Mouse (Mus musculus) hindbrain, embryonic 12.5 days (tissue): ENCODE measurements at regions not wholly inside any gene's neighbourhood (a gene's known extent, or its start where the extent isn't known, plus 50 kb on each side); places are given as distances from the start of the nearest gene placed in this dataset.

Experiments
- ATAC-seq: fragments of 200-750 bp; cut with Nextera tagmentation; 2 replicates; pipeline ENCODE4 v1.8.0; 2017; ENCODE audit warnings: moderate TSS enrichment; ENCODE audit not compliant: low FRiP score
- H3K27ac ChIP-seq: fragments of 300-500 bp; sonication (generic); 2 replicates; pipeline ENCODE4 v1.5.1; 2016; ENCODE audit warnings: mild to moderate bottlenecking
- H3K27me3 ChIP-seq: fragments of 300-500 bp; sonication (generic); 2 replicates; pipeline ENCODE4 v1.6.1; 2016; ENCODE audit warnings: mild to moderate bottlenecking
- H3K36me3 ChIP-seq: fragments of 300-500 bp; sonication (generic); 2 replicates; pipeline ENCODE4 v1.6.1; 2016; ENCODE audit warnings: mild to moderate bottlenecking
- H3K4me1 ChIP-seq: fragments of 300-500 bp; sonication (generic); 2 replicates; pipeline ENCODE4 v1.6.1; 2016
- H3K4me2 ChIP-seq: fragments of 300-500 bp; sonication (generic); replicated peaks from 2 replicates; pipeline ENCODE4 v1.6.1; 2016; ENCODE audit warnings: mild to moderate bottlenecking
- H3K4me3 ChIP-seq: fragments of 300-500 bp; sonication (generic); 2 replicates; pipeline ENCODE4 v1.5.1; 2016; ENCODE audit warnings: mild to moderate bottlenecking
- H3K9ac ChIP-seq: fragments of 300-500 bp; sonication (generic); 2 replicates; pipeline ENCODE4 v1.6.1; 2016; ENCODE audit warnings: mild to moderate bottlenecking, moderate library complexity
- H3K9me3 ChIP-seq: fragments of 300-500 bp; sonication (generic); replicated peaks from 2 replicates; pipeline ENCODE4 v1.6.1; 2016; ENCODE audit warnings: mild to moderate bottlenecking
- WGBS: fragments of 180-500 bp; shearing (Covaris S2); methylation state at CpG from one replicate; pipeline ENCODE4 v1.1.7; 2016; 5-methylcytosine and 5-hydroxymethylcytosine counted together

GRCm38 (mm10) chr14:97558289-97558688 is 611.3 kb downstream of the Dach1 start:
- no peaks in the 10 kb centered on the region for H3K9me3 ChIP-seq
- no peak overlapping the region for H3K27ac ChIP-seq
- no peak for ATAC-seq
- H3K4me2 ChIP-seq, result no peak overlapping the region
- 0 out of 2 replicates have a peak, but pooled peaks cover 4% of the 10 kb centered on the region for H3K4me1 ChIP-seq
- H3K36me3 ChIP-seq, result no peaks in the 10 kb centered on the region
- WGBS, result 87% methylated on average over 2 of the region's 2 CpGs
- H3K9ac ChIP-seq, result no peak overlapping the region
- no peak overlapping the region for H3K4me3 ChIP-seq
- H3K27me3 ChIP-seq, result no peaks in the 10 kb centered on the region

- Histone ChIP-seq H3K9me3 (no peaks in the 10 kb centered on the region), H3K4me2 (no peak overlapping the region), H3K4me1 (0 out of 2 replicates have a peak, but pooled peaks cover 4% of the 10 kb centered on the region), H3K36me3 (no peaks in the 10 kb centered on the region), H3K27ac (no peak overlapping the region), H3K27me3 (no peaks in the 10 kb centered on the region), H3K9ac (no peak overlapping the region), H3K4me3 (no peak overlapping the region)
- ATAC-seq, result no peak
- 88% methylated on average over 1 of the region's 1 CpGs for WGBS
Measured at GRCm38 (mm10) chr14:97557888-97558287, 611.7 kb downstream of the Dach1 start.

GRCm38 (mm10) chr14:97546276-97546675 is 623.3 kb downstream of the Dach1 start:
- no peak overlapping the region for H3K4me3 ChIP-seq
- H3K4me2 ChIP-seq, result no peak overlapping the region
- H3K27me3 ChIP-seq, result no peaks in the 10 kb centered on the region
- H3K36me3 ChIP-seq, result no peaks in the 10 kb centered on the region
- H3K9me3 ChIP-seq, result no peaks in the 10 kb centered on the region
- H3K9ac ChIP-seq, result no peak overlapping the region
- no peak overlapping the region for H3K27ac ChIP-seq
- 78% methylated on average over 4 of the region's 4 CpGs for WGBS
- H3K4me1 ChIP-seq, result no peaks in the 10 kb centered on the region
- ATAC-seq, result no peak

GRCm38 (mm10) chr14:97544307-97544706 is 625.3 kb downstream of the Dach1 start:
- no peaks in the 10 kb centered on the region for H3K9me3 ChIP-seq
- no peak for ATAC-seq
- H3K36me3 ChIP-seq, result no peaks in the 10 kb centered on the region
- H3K27me3 ChIP-seq, result no peaks in the 10 kb centered on the region
- H3K9ac ChIP-seq, result no peak overlapping the region
- H3K4me1 ChIP-seq, result no peaks in the 10 kb centered on the region
- 66% methylated on average over 6 of the region's 6 CpGs for WGBS
- no peak overlapping the region for H3K27ac ChIP-seq
- H3K4me3 ChIP-seq, result no peak overlapping the region
- H3K4me2 ChIP-seq, result no peak overlapping the region

- no peaks in the 10 kb centered on the region for H3K36me3 ChIP-seq
- no peak overlapping the region for H3K4me3 ChIP-seq
- no peak overlapping the region for H3K9ac ChIP-seq
- no peak for ATAC-seq
- H3K27me3 ChIP-seq, result no peaks in the 10 kb centered on the region
- no peaks in the 10 kb centered on the region for H3K9me3 ChIP-seq
- H3K4me2 ChIP-seq, result no peak overlapping the region
- no peak overlapping the region for H3K27ac ChIP-seq
- 74% methylated on average over 5 of the region's 5 CpGs for WGBS
- no peaks in the 10 kb centered on the region for H3K4me1 ChIP-seq
Measured at GRCm38 (mm10) chr14:97537012-97537411, 632.6 kb downstream of the Dach1 start.

GRCm38 (mm10) chr14:97511318-97511717 is 658.2 kb downstream of the Dach1 start:
- H3K4me2 ChIP-seq, result no peak overlapping the region
- no peaks in the 10 kb centered on the region for H3K4me1 ChIP-seq
- H3K27ac ChIP-seq, result 0 out of 2 replicates have a peak overlapping the region, but pooled peaks have one; percentile 23
- H3K9me3 ChIP-seq, result 0 out of 2 replicates have a peak, but pooled peaks cover 2% of the 10 kb centered on the region
- WGBS, result 7% methylated on average over 1 of the region's 1 CpGs
- no peak overlapping the region for H3K9ac ChIP-seq
- H3K4me3 ChIP-seq, result no peak overlapping the region
- no peaks in the 10 kb centered on the region for H3K27me3 ChIP-seq
- peak; percentile 69; the same call in 1 of the 2 replicates for ATAC-seq
- no peaks in the 10 kb centered on the region for H3K36me3 ChIP-seq

GRCm38 (mm10) chr14:97489427-97490347 is 679.9 kb downstream of the Dach1 start:
- Histone ChIP-seq H3K9ac (no peak overlapping the region), H3K27me3 (no peaks in the 10 kb centered on the region), H3K9me3 (no peaks in the 10 kb centered on the region), H3K36me3 (no peaks in the 10 kb centered on the region), H3K4me2 (no peak overlapping the region), H3K4me3 (no peak overlapping the region), H3K27ac (no peak overlapping the region), H3K4me1 (no peaks in the 10 kb centered on the region)
- 88% methylated on average over 10 of the region's 10 CpGs for WGBS
- ATAC-seq, result no peak

GRCm38 (mm10) chr14:97478236-97478635 is 691.3 kb downstream of the Dach1 start:
- 82% methylated on average over 5 of the region's 5 CpGs for WGBS
- H3K4me2 ChIP-seq, result no peak overlapping the region
- H3K27ac ChIP-seq, result no peak overlapping the region
- H3K9ac ChIP-seq, result no peak overlapping the region
- no peaks in the 10 kb centered on the region for H3K9me3 ChIP-seq
- H3K4me3 ChIP-seq, result no peak overlapping the region
- no peaks in the 10 kb centered on the region for H3K36me3 ChIP-seq
- no peak for ATAC-seq
- H3K4me1 ChIP-seq, result no peaks in the 10 kb centered on the region
- H3K27me3 ChIP-seq, result no peaks in the 10 kb centered on the region

GRCm38 (mm10) chr14:97450525-97451235 is 718.9 kb downstream of the Dach1 start:
- no peaks in the 10 kb centered on the region for H3K4me1 ChIP-seq
- H3K9ac ChIP-seq, result no peak overlapping the region
- H3K9me3 ChIP-seq, result no peaks in the 10 kb centered on the region
- 86% methylated on average over 7 of the region's 7 CpGs for WGBS
- no peak overlapping the region for H3K4me3 ChIP-seq
- ATAC-seq, result no peak
- no peaks in the 10 kb centered on the region for H3K36me3 ChIP-seq
- no peaks in the 10 kb centered on the region for H3K27me3 ChIP-seq
- no peak overlapping the region for H3K27ac ChIP-seq
- H3K4me2 ChIP-seq, result no peak overlapping the region

GRCm38 (mm10) chr14:97448617-97449016 is 720.9 kb downstream of the Dach1 start:
- Histone ChIP-seq H3K27ac (no peak overlapping the region), H3K4me2 (no peak overlapping the region), H3K4me1 (no peaks in the 10 kb centered on the region), H3K4me3 (no peak overlapping the region), H3K27me3 (no peaks in the 10 kb centered on the region), H3K9ac (no peak overlapping the region), H3K36me3 (no peaks in the 10 kb centered on the region), H3K9me3 (no peaks in the 10 kb centered on the region)
- 89% methylated on average over 2 of the region's 2 CpGs for WGBS
- ATAC-seq, result no peak

GRCm38 (mm10) chr14:97446793-97447192 is 722.8 kb downstream of the Dach1 start:
- 0 out of 2 replicates have a peak, but pooled peaks have one; percentile 48 for ATAC-seq
- H3K9me3 ChIP-seq, result no peaks in the 10 kb centered on the region
- no peak overlapping the region for H3K4me3 ChIP-seq
- H3K27me3 ChIP-seq, result no peaks in the 10 kb centered on the region
- WGBS, result 89% methylated on average over 1 of the region's 1 CpGs
- H3K36me3 ChIP-seq, result no peaks in the 10 kb centered on the region
- H3K9ac ChIP-seq, result no peak overlapping the region
- no peak overlapping the region for H3K27ac ChIP-seq
- no peaks in the 10 kb centered on the region for H3K4me1 ChIP-seq
- no peak overlapping the region for H3K4me2 ChIP-seq

- Histone ChIP-seq H3K4me3 (no peak overlapping the region), H3K9me3 (no peaks in the 10 kb centered on the region), H3K36me3 (no peaks in the 10 kb centered on the region), H3K4me2 (no peak overlapping the region), H3K27ac (no peak overlapping the region), H3K4me1 (no peaks in the 10 kb centered on the region), H3K9ac (no peak overlapping the region), H3K27me3 (no peaks in the 10 kb centered on the region)
- ATAC-seq, result no peak
- 74% methylated on average over 6 of the region's 6 CpGs for WGBS
Measured at GRCm38 (mm10) chr14:97440326-97440725, 729.2 kb downstream of the Dach1 start.
